Mouse (Mus musculus): ENCODE data around the gene Peli2. TPM values are rescaled to one million over a fixed set of nuclear protein-coding genes. Genes with fewer than 3 reads are reported as not detected.

The Peli2 gene
- polyA plus RNA-seq, 1 experiment from 2014 or later = 11.2 TPM

DNA sequence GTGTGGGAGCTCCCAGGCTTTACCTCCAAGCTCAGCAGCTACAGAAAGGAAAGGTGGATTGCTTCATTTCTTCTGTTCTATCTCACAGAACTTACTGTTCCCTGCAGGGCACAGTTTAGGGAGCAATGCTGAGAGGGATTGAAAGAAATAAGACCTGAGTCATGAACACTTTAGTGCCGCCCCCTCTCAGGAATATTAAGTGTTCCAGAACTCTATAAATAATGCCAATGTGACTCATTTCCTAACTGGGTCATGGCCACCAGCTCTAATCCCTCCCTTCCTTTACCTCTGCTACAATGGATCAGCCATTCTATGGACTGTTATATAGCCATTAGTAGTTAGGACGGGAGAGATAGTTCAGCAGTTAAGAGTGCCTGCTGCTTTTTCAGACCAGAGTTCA is 168.0 kb downstream of the Peli2 start:
- no peak overlapping the region for H3K27ac ChIP-seq (ENCODE audit: low read length)
- 70% methylated on average over 2 of the region's 2 CpGs for WGBS
- no peaks in the 10 kb centered on the region for H3K4me1 ChIP-seq (ENCODE audit: control insufficient read depth, insufficient read depth, low read length)
- no peak for ATAC-seq (ENCODE audit: insufficient number of reproducible peaks, insufficient read depth, low FRiP score, low read depth)
- H3K4me2 ChIP-seq (replicated peaks; ENCODE audit: low read depth, low read length) = no peak overlapping the region
- H3K4me3 ChIP-seq (ENCODE audit: low read depth, low read length) = no peak overlapping the region
- H3K9me3 ChIP-seq (ENCODE audit: control insufficient read depth, low read depth, low read length) = no peaks in the 10 kb centered on the region
- no peaks in the 10 kb centered on the region for H3K27me3 ChIP-seq (ENCODE audit: control insufficient read depth, insufficient read depth, low read length)
- H3K36me3 ChIP-seq (ENCODE audit: control insufficient read depth, insufficient read depth, low read length) = no peaks in the 10 kb centered on the region
- no peak overlapping the region for H3K9ac ChIP-seq (replicated peaks; ENCODE audit: low read depth, low read length)

DNA sequence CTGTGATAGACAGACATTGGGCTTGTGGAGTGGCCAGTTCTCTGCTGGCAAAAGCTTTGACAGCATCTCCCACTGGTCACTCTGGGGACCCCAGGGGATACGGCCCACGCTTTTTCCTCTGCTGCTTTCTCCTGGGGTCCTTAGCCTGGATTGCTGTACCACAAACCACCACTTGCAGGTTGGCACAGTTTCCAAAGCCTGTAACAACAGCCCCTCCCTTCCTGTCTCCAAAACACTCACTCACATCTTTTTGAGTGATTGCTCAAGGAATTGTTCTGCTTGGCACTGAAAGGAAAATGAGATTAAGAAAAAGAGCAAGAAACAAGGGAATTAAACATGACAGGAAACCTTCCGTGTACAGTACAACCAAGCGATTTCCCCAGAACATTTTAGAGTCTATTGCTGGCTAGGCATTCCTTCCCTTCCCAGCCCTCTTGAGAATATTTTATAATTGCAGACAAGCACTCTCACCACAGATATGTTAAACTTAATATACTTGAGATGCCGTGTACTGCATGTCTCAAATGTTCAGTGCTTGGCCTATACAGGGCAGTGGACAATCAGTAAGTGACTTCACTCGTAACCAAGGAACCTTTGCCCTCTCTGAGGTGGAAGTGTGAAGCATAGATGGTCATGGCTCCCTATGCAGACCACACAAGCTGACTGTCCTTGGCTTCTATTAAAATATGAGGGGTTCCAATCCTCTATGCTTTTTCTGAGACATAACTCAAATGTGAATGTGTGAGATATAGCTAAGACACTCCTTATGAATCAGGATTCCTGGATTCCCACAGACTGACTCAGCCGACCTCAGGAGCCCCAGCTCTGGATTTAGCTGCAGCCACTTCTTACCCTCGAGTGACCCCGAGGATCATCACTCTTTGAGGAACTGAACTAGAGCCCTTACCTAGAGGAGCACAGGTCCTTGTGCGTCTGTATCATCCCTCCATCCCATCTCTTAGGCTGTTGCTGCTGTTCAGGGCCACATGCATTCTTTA is 169.3 kb downstream of the Peli2 start:
- no peaks in the 10 kb centered on the region for H3K27me3 ChIP-seq (ENCODE audit: control insufficient read depth, insufficient read depth, low read length)
- no peaks in the 10 kb centered on the region for H3K4me1 ChIP-seq (ENCODE audit: control insufficient read depth, insufficient read depth, low read length)
- no peaks in the 10 kb centered on the region for H3K9me3 ChIP-seq (ENCODE audit: control insufficient read depth, low read depth, low read length)
- H3K4me3 ChIP-seq (ENCODE audit: low read depth, low read length) = no peak overlapping the region
- H3K27ac ChIP-seq (ENCODE audit: low read length) = no peak overlapping the region
- H3K36me3 ChIP-seq (ENCODE audit: control insufficient read depth, insufficient read depth, low read length) = no peaks in the 10 kb centered on the region
- 73% methylated on average over 10 of the region's 10 CpGs for WGBS
- H3K9ac ChIP-seq (replicated peaks; ENCODE audit: low read depth, low read length) = no peak overlapping the region
- H3K4me2 ChIP-seq (replicated peaks; ENCODE audit: low read depth, low read length) = no peak overlapping the region
- ATAC-seq (ENCODE audit: insufficient number of reproducible peaks, insufficient read depth, low FRiP score, low read depth) = no peak

DNA sequence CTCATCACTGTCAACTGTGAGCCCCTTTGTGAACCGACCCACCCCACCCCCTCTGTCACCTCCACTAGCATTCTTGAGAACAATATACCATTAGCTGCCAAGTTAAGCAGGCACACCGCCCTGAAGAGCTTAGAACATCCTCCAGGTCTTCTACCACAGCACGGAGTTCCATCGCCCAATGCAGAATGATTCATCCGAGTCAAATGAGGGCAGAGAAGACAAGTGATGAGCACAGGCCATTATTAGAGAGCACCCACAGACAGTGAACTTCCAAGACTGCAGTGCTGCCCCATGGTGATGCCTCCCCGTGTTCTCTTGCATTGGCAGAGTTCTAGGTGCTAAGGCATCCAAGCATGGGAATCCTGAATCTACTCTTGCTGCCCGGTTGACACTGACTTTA is 172.9 kb downstream of the Peli2 start:
- no peaks in the 10 kb centered on the region for H3K27me3 ChIP-seq (ENCODE audit: control insufficient read depth, insufficient read depth, low read length)
- H3K9me3 ChIP-seq (ENCODE audit: control insufficient read depth, low read depth, low read length) = no peaks in the 10 kb centered on the region
- no peak overlapping the region for H3K4me2 ChIP-seq (replicated peaks; ENCODE audit: low read depth, low read length)
- H3K27ac ChIP-seq (ENCODE audit: low read length) = no peak overlapping the region
- no peaks in the 10 kb centered on the region for H3K36me3 ChIP-seq (ENCODE audit: control insufficient read depth, insufficient read depth, low read length)
- peaks cover 10% of the 10 kb centered on the region for H3K4me1 ChIP-seq (ENCODE audit: control insufficient read depth, insufficient read depth, low read length)
- H3K9ac ChIP-seq (replicated peaks; ENCODE audit: low read depth, low read length) = no peak overlapping the region
- H3K4me3 ChIP-seq (ENCODE audit: low read depth, low read length) = no peak overlapping the region
- 87% methylated on average over 7 of the region's 7 CpGs for WGBS
- ATAC-seq (ENCODE audit: insufficient number of reproducible peaks, insufficient read depth, low FRiP score, low read depth) = no peak

DNA sequence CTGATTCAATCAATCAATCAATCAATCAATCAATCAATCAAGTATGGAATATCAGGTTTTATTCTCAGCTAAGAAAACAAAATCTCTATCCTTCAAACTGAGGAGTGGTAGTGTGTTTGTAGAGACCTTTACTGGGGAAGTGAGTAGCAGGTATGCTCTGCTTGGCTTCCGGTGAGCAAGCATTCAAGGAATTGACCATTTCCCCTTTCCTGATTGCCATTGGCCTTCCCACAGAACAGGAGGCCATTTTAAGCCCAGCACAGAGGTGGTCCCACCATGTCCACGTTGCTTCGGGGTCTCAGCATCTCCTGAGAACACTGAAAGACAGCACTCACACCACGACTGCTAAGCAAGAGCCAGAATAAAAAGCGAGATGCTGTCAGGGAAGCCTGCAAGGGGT is 174.8 kb downstream of the Peli2 start:
- H3K27ac ChIP-seq (ENCODE audit: low read length) = no peak overlapping the region
- H3K36me3 ChIP-seq (ENCODE audit: control insufficient read depth, insufficient read depth, low read length) = no peaks in the 10 kb centered on the region
- H3K9me3 ChIP-seq (ENCODE audit: control insufficient read depth, low read depth, low read length) = no peaks in the 10 kb centered on the region
- peak overlapping the region; percentile 13; the same call in 1 of the 2 replicates for H3K4me2 ChIP-seq (replicated peaks; ENCODE audit: low read depth, low read length)
- no peak for ATAC-seq (ENCODE audit: insufficient number of reproducible peaks, insufficient read depth, low FRiP score, low read depth)
- no peaks in the 10 kb centered on the region for H3K27me3 ChIP-seq (ENCODE audit: control insufficient read depth, insufficient read depth, low read length)
- peaks cover 10% of the 10 kb centered on the region for H3K4me1 ChIP-seq (ENCODE audit: control insufficient read depth, insufficient read depth, low read length)
- 19% methylated on average over 5 of the region's 5 CpGs for WGBS
- no peak overlapping the region for H3K9ac ChIP-seq (replicated peaks; ENCODE audit: low read depth, low read length)
- H3K4me3 ChIP-seq (ENCODE audit: low read depth, low read length) = no peak overlapping the region

DNA sequence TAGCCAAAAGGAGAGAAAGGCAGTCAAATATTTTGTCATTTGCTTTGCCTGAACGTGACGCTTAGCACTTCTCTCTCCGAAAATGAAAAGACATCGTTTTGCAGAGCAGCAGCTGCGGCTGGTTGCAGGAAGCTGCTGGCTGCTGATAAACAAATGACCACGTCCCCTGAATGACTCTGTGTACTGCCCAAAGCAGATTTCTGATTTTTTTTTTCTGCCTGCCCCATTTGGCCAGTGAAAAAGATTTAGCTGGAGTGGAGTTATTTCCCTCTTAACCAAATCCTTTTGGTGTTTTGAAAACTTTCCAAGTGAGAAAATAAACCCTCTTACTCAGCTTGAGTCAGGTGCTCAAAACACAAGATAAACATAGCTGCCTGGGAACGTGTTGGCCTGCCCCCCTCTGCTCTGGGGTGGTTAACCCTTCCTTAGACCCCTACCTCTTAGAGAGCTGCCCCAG is 175.2 kb downstream of the Peli2 start:
- no peak for ATAC-seq (ENCODE audit: insufficient number of reproducible peaks, insufficient read depth, low FRiP score, low read depth)
- WGBS = 2% methylated on average over 7 of the region's 7 CpGs
- Histone ChIP-seq H3K27me3 (ENCODE audit: control insufficient read depth, insufficient read depth, low read length) (no peaks in the 10 kb centered on the region), H3K4me2 (replicated peaks; ENCODE audit: low read depth, low read length) (peak overlapping the region; percentile 13; the same call in 1 of the 2 replicates), H3K27ac (ENCODE audit: low read length) (no peak overlapping the region), H3K4me1 (ENCODE audit: control insufficient read depth, insufficient read depth, low read length) (peaks cover 10% of the 10 kb centered on the region), H3K36me3 (ENCODE audit: control insufficient read depth, insufficient read depth, low read length) (no peaks in the 10 kb centered on the region), H3K9ac (replicated peaks; ENCODE audit: low read depth, low read length) (no peak overlapping the region; the same call in 1 of the 2 replicates), H3K4me3 (ENCODE audit: low read depth, low read length) (no peak overlapping the region), H3K9me3 (ENCODE audit: control insufficient read depth, low read depth, low read length) (no peaks in the 10 kb centered on the region)

DNA sequence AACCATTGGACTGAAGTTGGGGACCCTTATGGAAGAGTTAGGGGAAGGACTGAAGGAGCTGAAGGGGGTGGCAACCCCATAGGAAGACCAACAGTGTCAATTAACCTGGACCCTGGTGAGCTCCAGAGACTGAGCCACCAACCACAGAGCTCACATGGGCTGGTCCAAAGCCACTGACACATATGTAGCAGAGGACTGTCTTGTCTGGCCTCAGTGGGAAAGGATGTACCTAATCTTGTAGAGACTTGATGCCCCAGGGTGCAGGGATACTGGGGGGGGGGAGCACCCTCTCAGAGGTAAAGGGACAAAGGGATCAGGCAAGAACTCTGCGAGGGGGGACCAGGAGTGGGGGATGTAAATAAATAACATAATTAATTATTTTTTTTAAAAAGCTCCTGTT is 176.2 kb downstream of the Peli2 start:
- no peaks in the 10 kb centered on the region for H3K9me3 ChIP-seq (ENCODE audit: control insufficient read depth, low read depth, low read length)
- no peak overlapping the region for H3K27ac ChIP-seq (ENCODE audit: low read length)
- H3K36me3 ChIP-seq (ENCODE audit: control insufficient read depth, insufficient read depth, low read length) = no peaks in the 10 kb centered on the region
- peaks cover 10% of the 10 kb centered on the region for H3K4me1 ChIP-seq (ENCODE audit: control insufficient read depth, insufficient read depth, low read length)
- ATAC-seq (ENCODE audit: insufficient number of reproducible peaks, insufficient read depth, low FRiP score, low read depth) = 0 out of 2 replicates have a peak, but pooled peaks have one; percentile 23
- H3K4me3 ChIP-seq (ENCODE audit: low read depth, low read length) = no peak overlapping the region
- H3K9ac ChIP-seq (replicated peaks; ENCODE audit: low read depth, low read length) = no peak overlapping the region
- WGBS = 77% methylated on average over 1 of the region's 1 CpGs
- no peaks in the 10 kb centered on the region for H3K27me3 ChIP-seq (ENCODE audit: control insufficient read depth, insufficient read depth, low read length)
- no peak overlapping the region for H3K4me2 ChIP-seq (replicated peaks; ENCODE audit: low read depth, low read length)

DNA sequence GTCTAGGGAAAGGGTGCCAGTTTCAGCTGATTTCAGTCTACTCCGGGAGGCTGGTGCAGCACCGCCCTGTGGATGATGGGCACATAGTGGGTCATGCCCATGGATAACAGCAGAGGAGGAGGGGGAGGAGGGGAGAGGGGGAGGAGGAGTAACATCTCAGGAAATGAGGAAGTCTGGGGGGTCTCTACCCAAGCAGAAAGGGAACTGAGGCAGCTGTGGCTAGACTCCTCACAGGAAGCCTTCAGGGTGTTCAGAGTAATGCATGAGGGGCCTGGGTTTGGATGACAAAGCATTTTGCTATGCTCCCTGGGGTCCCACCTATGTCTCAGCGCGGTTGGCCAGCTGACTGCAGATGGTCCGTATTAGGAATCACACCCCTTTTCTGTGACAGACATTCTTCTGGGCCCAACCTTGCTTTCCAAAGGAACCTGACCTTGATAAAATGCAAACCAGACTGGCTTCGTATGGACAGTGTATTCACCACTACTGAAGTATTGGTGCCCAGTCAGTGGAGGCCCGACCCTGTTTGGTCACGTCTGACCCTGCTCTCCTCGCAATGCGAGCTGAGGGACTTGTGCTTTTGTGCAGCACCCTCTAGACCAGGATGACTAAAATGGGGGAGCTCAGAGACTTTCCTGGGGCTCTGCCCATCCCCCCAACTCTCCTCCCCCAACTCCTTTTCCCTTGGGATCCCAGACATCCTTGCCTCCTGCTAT is 182.0 kb downstream of the Peli2 start:
- H3K27ac ChIP-seq (ENCODE audit: low read length) = no peak overlapping the region
- H3K9me3 ChIP-seq (ENCODE audit: control insufficient read depth, low read depth, low read length) = no peaks in the 10 kb centered on the region
- H3K4me2 ChIP-seq (replicated peaks; ENCODE audit: low read depth, low read length) = no peak overlapping the region
- ATAC-seq (ENCODE audit: insufficient number of reproducible peaks, insufficient read depth, low FRiP score, low read depth) = peak; percentile 42; the same call in 1 of the 2 replicates
- peaks cover 5% of the 10 kb centered on the region; the same call in 1 of the 2 replicates for H3K4me1 ChIP-seq (ENCODE audit: control insufficient read depth, insufficient read depth, low read length)
- H3K27me3 ChIP-seq (ENCODE audit: control insufficient read depth, insufficient read depth, low read length) = no peaks in the 10 kb centered on the region
- H3K4me3 ChIP-seq (ENCODE audit: low read depth, low read length) = no peak overlapping the region
- no peaks in the 10 kb centered on the region for H3K36me3 ChIP-seq (ENCODE audit: control insufficient read depth, insufficient read depth, low read length)
- 70% methylated on average over 10 of the region's 10 CpGs for WGBS
- no peak overlapping the region for H3K9ac ChIP-seq (replicated peaks; ENCODE audit: low read depth, low read length)

DNA sequence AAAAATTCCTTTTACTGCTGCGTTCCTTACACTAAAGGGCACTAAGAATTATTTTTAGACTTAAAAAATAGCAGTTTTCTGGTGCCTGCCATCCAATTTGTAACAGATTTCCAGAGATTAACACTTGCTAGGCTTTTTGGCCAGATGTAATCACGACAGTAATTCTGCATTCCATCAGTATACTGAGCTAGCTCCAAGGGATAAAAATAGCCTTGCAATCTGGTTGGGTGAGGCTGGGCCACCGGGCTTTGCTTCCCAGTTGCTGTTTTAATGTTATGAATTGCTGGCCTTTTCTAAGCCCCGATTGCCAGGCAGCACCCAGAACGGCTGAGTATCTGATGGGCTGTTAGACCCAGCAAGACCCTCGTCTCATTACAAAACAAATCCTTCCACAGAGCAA is 182.6 kb downstream of the Peli2 start:
- Histone ChIP-seq H3K4me1 (ENCODE audit: control insufficient read depth, insufficient read depth, low read length) (peaks cover 5% of the 10 kb centered on the region; the same call in 1 of the 2 replicates), H3K27ac (ENCODE audit: low read length) (no peak overlapping the region), H3K4me3 (ENCODE audit: low read depth, low read length) (no peak overlapping the region), H3K4me2 (replicated peaks; ENCODE audit: low read depth, low read length) (no peak overlapping the region), H3K27me3 (ENCODE audit: control insufficient read depth, insufficient read depth, low read length) (no peaks in the 10 kb centered on the region), H3K36me3 (ENCODE audit: control insufficient read depth, insufficient read depth, low read length) (no peaks in the 10 kb centered on the region), H3K9me3 (ENCODE audit: control insufficient read depth, low read depth, low read length) (no peaks in the 10 kb centered on the region), H3K9ac (replicated peaks; ENCODE audit: low read depth, low read length) (no peak overlapping the region)
- peak; percentile 28; the same call in 1 of the 2 replicates for ATAC-seq (ENCODE audit: insufficient number of reproducible peaks, insufficient read depth, low FRiP score, low read depth)
- WGBS = 37% methylated on average over 6 of the region's 6 CpGs
